Mouse (Mus musculus) right cerebral cortex, postnatal 4 days (tissue): ENCODE measurements at regions not wholly inside any gene's neighbourhood (a gene's known extent, or its start where the extent isn't known, plus 50 kb on each side); places are given as distances from the start of the nearest gene placed in this dataset.
A peak's percentile ranks its signal among the peaks of the same experiment; 100 is the strongest.

Source experiments
- DNase-seq: peaks from one replicate; pipeline ENCODE4 v3.0.0-alpha.2; 2022

DNA sequence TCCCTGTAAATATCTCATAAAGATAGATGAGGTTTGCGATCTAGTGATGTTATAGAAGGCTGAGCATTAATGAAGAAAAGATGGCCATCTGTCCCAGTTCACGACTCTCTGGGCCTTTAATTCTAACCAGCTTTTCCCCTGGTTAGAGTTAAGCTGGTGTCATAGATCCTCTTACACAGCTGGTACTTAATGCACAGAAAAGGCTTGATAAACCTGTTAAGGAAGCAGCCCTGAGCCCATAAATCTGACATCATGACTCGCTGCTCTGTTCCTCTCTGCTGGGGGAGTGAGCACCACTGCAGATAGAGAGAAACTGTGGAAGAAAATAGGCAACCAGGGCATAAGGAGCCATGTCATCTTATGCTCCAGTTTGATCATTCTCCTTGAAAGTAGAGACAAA is 316.5 kb downstream of the Etaa1 start:
- no peak for DNase-seq

DNA sequence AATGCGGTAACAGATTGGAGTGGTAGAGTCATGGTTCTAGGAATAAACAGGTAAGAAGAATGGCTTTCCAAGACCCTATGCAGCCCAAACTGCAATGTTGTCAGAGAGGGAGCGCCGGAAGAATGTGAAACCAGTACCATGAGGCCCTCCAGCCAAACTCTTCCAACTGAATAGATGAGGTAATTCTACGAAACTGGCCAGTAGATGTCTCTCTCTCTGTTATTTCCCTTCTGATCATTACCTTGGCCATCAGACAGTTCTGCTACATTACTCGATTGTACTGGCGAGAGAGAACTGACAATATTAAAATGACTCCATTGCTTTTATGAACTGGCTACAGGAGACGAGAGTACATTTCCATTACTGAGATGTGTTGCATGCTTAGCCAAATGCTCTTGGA is 313.8 kb downstream of the Etaa1 start:
- no peak for DNase-seq

DNA sequence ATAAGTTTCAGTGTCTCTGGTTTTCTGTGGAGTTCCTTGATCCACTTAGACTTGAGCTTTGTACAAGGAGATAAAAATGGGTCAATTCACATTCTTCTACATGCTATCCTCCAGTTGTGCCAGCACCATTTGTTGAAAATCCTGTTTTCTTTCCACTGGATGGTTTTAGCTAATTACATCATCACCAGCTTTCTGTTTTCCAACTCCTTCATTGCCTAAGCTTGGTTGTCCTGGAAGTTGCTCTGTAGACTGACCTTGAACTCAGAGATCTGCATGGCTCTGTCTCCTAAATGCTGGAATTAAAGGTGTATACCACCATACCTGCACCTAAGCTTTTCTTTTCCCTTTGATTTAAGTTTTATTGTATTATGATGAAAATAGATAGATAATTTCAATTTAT is 306.2 kb downstream of the Etaa1 start:
- no peak for DNase-seq

DNA sequence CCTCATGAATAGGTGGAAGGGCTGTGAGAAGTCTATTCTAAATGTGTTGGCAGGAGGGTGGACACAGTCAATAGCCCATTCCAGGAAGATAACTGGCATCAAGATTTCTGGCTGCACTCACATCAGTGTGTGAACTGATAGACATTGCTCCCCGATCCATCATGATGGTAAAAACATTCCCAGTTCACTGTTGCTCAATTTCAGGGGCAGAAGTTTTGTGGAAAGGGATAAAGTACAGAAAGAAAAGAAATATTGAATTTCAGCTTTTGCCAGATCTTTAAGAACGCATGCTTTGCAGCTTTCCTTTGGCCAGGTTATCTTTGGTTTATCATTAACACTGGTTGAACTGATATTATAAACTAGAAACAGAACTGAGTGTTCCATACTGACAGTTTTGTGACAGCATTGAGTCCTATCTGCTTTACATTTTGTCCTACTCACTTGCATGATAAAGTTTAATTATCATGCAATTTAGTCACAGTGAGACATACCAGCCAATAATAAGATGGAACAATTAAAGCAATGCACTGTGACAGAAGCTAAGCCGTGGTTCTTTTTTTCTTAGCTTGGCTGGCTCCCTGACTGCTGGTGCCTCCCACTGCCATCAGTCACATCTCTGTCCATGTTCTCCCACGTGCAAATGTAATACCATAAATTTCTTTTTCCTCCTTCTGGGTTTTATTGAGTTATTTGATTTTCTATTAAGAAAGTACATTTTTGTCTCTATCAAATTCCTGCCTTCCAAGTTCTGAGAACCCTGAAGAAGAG is 302.1 kb downstream of the Etaa1 start:
- no peak for DNase-seq

DNA sequence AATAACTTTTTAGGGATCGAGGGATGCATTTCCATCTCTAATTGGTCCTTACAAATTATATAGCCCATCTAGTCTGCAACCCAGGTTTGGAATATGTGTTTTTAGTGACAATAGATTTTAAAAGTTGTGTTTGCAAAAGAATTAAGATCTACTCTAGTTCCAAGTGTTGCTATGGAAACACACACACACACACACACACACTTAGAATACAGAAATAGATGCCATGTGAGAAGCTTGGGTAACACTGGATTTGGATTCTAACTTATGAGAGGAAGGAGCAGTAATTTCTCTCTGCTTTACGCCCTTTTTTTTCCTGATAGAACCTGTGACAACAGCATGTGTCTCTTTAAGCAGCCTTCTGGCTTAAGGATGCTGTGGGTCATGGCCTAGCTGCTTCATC is 297.8 kb downstream of the Etaa1 start:
- no peak for DNase-seq

DNA sequence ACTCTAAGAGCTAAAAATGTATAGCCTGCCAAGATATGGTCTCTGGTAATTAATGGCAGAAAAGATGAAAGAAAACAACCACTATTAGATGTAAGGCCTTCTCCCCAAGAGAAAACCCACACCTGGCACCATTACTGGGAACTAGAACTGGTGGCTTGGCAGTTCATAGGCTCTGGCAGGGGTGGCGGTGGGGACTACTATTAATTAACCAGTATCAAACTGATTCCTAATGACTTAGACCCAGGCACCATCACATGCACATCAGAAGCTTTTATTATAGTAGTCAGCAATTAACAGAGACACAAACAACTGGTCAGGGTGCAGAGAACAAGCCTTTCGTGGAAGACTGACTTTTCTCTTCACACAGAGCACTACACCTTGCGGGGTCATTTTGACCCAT is 296.0 kb downstream of the Etaa1 start:
- no peak for DNase-seq

DNA sequence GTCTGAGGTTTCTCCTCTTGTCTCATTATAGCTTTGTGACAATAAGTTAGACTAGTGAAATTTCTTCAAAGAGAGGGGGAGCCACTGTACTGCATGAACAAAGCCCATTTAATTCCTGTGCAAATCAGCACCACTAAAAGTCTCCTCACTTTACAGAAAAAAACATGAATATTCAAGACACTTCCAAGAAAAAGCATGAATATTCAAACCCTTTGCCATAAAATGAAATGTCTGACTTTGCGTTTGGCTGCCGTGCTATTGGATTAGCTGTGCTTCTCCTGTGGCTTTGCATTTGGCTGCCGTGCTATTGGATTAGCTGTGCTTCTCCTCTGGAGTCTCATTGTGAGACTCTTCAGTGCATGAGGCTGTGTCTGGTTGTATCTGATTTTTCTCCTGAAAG is 295.4 kb downstream of the Etaa1 start:
- no peak for DNase-seq

DNA sequence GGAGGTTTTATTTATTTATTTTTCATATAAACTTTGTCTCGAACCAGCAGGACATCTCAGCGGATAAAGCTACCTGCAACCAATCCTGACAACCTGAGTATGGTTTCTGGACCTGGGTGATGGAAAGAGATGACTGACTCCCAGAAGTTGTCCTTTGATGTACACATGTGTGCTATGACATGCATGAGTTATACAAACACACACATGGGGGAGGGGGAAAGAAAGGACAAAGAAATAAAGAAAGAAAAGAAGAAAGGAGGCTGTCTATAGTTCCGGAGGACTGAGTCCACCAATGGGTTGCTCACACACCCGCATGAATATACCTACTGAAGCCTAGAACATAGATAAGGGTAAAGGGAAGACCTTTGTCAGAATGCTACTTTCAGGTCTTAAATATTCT is 295.0 kb downstream of the Etaa1 start:
- no peak for DNase-seq

DNA sequence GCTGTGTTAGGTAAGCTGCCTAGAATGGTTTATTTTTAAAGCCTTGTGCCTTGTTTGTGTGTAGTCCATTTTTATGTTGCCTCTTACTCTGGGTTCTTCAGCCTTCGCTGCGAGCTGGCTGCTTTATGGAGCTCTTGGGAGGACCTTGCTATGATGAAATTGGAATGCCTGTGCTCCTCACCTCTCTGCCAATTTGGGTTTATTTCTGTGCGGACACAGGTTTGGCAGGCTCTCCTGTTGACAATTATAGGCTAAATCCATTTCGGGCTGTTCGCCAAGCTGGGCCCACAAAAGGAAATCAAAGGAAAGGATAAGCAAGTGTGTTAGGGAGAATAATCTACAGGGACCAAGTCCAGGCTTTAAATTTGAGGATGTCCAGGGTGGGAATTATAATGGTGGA is 289.8 kb downstream of the Etaa1 start:
- DNase-seq: peak; percentile 32

DNA sequence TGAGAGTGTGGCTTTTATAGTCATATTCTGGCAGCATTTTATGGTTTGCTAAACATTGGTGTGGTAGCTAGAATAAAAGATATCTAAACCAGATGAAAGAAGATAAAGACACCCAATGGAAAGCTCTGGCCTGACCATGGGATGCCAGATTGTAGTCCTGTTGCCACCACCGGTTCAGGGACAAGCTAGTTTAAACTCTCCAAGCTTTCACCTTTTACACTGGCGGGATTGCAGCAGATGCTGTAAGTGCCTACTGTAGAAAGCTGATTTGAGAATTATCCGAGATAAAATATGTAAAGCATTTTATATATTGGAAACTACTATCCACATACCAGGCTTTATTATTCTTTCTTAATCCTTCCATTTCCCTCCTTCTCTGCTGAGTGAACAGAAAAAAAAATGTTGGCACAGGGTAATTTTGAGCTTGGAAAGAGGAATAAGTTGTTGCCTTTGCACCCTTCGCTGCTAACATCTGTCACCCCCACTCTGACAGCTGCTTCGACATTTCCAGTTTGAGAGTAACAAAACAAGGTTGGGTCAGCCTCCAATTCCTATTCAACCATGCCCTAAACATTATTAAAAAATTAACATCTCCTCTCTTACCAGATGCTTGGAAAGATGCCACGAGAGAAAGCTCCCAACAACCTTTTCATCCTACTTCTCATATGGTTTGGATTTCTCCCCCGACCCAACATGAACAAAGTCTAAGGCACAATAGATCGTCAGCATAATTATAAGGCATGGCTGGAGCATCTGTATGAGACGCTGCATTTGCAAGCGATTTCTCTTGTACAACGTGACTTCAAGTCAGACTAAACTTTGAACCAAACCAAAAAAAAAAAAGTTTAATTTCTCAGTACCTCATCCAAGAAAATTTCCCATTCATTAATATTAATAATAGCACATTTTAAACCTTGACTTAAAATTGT is 287.8 kb downstream of the Etaa1 start:
- DNase-seq: no peak

DNA sequence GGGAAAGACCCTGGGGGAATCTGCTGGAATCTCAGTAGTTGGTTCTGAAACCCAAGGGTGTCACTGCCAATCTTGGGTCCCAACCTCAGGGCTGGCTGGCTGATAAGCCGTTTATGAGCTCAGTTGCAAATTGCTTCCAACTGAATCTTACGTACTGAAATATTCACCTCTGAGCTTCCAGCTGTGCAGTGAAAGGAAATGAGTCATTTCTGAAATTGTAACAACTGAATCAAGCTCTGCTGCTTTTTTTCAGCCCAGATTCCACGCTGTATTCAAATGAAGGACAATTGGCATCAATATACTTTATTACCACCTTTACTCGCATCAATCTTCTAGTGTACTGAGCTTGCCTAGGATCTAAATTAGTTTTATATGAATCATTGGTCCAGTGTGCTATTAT is 272.7 kb downstream of the Etaa1 start:
- DNase-seq: no peak

DNA sequence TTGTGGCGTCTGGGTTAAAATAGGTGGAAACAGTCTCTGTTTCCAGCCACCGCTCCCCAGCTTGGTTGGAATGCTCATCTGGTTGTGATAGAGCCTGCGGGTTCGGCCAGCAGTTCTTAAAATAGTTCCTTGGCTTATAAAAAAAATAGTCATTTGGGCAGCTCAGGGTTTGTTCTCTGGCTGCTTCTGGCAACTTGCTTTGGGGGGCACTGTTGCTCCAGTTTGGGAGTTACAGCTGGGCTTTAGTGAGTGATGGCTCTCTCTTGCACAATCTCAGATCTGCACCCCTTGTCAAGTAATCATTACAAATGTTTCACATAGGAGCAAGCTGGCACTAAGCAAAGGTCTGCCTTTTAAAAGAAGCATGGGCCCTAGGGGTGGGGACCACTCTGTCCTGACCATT is 268.0 kb downstream of the Etaa1 start:
- peak; percentile 27 for DNase-seq

DNA sequence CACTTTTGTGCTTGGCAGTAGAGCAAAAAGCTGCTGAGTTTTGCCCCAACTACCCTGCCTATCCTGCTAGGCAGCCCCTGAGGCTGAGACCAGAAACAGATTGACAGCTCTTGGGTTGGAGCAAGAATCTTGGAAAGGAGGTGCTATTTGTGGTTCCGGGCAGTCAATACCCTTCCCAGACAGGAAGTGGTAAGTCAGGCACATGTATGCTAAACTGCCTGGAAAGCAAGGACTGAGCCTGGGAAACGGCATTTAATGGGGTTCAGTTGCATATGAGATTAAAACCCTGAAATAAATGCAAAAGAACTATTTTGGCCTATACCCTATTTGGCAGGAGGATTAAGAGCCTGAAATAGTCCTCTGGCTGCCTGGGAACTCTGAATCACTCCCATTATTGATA is 266.9 kb downstream of the Etaa1 start:
- DNase-seq: no peak

DNA sequence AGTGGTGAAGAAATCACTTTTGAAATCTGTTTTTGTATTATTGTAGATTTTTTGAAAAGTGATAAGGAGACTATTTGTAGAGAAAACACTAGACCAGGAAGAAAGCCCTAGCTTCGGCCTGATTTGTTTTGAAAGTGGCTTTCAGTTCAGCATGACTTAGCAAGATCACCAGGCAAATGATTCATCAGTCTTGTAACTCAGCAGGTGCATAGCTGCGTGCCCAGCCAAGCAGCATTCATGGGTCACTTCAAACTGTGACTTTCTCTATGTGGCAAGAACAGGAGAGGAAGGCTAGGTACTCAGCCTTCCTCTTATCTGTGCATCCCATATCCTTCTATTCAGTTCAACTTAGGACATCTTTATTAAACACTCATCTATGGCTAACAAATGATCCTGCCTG is 259.5 kb downstream of the Etaa1 start:
- DNase-seq: no peak

DNA sequence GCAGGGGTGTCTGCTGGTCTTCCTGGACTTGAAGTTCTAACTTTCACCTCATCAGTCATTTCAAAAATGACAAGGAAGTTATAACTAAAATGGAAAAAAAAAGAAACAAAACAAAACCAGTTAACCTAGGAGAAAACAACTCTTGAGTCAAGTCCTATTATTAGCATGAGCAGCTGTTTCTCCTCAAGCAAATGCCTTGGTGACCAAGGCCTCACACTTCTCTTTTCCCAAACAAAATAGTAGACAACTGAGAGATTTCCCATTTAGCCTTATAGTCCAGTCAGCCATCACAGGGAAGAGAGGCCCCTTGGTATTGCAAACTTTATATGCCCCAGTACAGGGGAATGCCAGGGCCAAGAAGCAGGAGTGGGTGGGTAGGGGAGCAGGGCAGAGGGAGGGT is 244.9 kb downstream of the Etaa1 start:
- no peak for DNase-seq

DNA sequence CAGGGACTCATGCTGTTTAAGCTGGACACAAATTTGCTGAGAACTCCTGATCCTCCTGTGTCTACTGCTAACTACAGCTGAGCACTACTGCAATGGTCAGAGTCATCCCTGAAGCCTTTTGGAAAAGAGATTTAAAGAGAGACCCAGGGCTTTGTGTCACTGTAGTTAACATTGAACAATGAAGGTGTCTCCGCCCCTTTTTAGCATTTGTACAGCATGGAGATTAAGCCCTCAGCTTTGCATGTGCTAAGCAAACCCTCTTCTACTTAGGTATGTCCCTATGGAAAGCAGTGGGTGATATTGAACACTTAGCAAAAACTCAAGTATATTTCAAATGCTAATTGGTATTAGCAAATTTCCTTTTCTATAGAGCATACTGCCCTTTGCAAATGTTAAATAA is 231.6 kb downstream of the Etaa1 start:
- DNase-seq: no peak

DNA sequence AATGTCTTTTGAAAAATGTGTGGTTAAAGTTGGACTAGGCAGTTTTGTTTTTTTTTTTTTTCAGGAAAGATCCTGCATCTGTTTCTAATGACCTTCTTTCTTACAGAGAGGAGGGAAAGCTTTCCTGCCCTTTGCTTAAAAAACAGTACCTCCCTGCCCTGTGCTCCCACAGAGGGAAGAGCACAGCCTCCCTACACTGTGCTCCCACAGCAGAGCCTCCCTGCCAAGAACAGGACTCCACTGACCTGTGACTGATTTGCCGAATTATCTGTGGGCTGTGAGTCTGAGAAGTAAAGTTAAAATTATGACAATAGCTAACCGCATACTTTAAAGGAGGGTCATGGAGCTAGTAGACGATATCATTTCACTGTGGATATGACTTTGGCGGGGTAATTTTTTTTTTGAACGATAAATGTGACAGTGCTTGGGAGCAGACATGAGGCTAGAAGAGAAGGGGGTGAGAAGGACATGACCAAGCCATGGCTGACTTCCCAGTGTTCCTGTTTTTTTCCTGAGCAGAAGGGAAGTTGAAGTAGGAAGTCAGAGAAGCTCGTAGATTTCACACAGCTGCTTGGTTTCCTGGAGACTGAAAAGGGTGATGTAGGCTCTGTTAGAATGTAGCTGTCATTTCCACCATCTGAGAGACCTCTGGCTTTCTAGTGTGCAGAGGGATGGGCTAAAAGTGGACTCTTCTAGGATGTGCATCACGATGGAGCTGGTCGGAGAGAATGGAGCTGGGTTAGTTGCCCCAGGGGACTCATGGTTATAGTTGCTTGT is 226.2 kb downstream of the Etaa1 start:
- no peak for DNase-seq

DNA sequence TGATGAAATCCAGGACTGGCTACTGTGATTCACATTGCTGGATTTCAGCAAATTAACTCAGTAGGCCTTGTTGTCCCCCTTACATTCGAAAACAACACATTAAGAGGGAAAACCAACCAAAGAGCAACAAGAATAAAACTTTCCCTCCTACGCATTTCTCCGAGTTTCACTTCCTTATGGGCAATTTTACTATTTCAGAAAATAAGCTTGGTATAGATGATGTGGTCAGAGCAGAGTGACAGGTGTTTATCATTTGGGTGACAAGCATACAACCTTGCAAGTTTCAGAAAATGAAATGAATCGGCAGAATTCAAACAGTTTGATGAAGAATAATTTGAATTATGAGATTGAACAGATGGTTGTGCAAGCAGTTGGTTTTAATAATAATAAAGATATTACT is 220.6 kb downstream of the Etaa1 start:
- DNase-seq: no peak

DNA sequence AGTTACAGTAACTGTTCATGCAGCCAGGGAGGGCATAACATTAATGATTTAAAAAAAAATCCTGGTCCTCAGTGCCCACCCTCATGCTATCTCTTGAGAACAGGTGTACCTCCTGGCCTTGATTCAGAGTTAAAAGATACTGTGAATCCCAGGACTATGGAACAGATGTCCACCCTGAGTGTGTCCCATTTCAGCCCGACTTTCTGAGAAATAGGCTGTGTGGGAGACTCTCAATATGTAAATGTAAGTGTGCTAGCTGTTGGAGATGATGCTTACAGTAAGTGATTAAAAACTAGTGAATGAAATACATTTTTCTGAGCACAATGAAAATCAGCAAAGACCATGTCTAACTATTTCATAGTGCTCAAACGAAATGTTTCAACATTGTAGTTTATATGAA is 219.2 kb downstream of the Etaa1 start:
- no peak for DNase-seq

DNA sequence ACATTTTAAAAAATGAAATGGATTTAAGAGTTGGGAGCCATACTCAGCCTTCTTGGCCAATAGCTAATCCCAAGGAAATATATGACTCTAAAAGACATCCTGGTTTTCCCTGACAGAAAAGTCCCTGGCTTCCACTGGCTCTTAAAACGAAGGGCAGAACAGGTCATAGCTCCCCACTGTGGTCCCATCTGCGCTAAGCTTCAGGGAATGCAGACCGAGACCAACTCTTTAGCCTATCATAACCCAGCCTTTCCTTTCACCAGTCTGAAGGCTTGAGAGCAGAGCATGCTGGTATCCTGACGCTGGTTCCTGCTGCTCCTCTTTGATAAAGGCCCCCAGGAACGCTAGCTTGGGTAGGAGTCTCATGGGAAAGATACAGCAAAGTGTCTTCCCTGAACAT is 214.8 kb downstream of the Etaa1 start:
- DNase-seq: no peak

DNA sequence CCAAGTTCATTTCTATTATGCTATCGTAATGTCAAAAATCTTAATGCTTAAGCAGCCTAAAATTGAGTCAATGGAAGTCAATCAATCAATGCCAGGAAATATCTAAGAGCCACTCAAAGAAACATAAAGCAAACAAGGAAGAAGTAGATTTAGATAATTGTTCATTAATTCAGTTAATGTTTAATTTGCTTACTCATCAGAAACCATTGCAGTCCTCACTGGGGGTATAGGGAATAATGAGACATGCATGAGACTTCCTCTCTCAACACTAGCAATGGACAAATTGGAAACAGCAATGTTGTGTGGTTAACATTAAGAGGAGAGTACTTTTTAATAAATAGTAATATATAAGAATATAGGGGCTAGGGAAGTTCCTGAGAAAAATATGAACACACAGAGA is 209.9 kb downstream of the Etaa1 start:
- no peak for DNase-seq

DNA sequence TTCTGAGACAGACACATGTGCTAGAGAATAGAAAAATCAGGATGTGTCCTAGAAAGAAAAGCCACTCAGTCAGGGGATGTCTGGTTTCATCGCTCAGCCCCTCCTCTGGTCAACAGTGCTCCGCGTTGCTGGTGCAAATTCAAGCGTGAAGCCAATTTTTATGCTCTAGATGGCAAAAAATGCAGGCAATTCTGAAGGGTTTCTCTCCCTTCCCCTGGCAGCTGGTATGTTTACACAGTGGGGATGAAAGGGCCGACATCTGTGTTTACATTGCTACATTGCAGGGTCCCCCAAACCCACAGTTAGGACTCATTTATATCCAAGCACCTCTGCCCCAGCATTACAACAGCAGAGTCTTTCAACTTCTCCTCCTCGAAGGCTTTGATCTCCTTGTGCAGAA is 203.3 kb downstream of the Etaa1 start:
- no peak for DNase-seq

DNA sequence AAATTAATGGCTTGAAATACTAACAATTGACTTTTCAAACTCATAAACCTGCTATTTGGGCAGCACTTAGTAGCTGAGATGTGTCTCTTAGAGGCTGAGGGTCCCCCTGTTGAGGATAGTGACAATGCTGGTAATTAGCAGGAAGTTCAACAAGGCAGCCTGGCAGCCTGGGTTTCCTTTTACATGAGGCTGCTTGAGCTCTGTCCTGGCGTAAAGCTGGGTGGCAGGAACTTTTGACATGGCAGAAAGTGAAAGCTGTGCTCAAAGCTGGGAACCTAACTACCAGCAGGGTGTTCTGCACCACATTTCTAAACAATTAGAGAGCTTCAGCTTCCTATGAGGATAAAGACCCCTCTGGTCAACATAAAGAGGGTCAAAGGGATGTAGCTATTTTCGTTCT is 194.5 kb downstream of the Etaa1 start:
- DNase-seq: no peak

DNA sequence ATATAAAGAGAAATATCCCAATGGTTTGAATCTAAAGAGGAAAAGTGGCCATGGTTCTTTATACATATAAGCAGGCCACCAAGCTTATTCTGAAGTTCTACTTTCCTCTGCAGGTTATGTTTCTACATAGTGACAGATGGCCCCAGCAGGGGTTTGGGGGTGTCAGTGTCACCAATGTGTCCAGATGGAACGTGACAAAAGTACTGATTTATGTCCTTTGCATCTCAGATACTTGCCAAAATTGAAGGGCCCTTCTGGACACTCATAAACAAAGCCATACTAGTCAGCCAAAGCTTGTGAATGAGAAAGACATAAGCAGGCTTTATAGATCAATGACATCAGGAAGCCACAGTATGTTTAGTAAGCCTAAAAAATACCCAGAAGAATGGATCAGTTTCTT is 190.3 kb downstream of the Etaa1 start:
- no peak for DNase-seq
